Mouse (Mus musculus) CD4-positive, CD25-positive, alpha-beta regulatory T cell, adult 9 weeks (primary cell): Measurements from ENCODE around the gene Acot10. TPM values are rescaled to one million over a fixed set of nuclear protein-coding genes. Genes with fewer than 3 reads are reported as not detected.

Experiments used
- polyA plus RNA-seq: library from polyadenylated mRNA; unstranded; fragments of 100-300 nt; shearing (Covaris generic); gene quantifications from one replicate; pipeline ENCODE4 v1.2.1, GENCODE M21; 2017

The Acot10 gene
- not detected for polyA plus RNA-seq

GRCm38 (mm10) chr15:20666650-20667049 lies at the start of gene Acot10:
Gene Acot10 (minus strand): TSS chr15:20666750.

Other genes with a start within 250 kb of the Acot10 start
- gene Cdh12, start 217.5 kb downstream of the Acot10 start, polyA plus RNA-seq, result not detected